Mouse (Mus musculus) large intestine, adult 2 months (tissue): ENCODE results near the gene Spry1. TPM values are rescaled to one million over a fixed set of nuclear protein-coding genes. Genes with fewer than 3 reads are reported as not detected.

Experiments
- DNase-seq: peaks from one replicate; pipeline ENCODE4 v3.0.0-alpha.2; 2012; ENCODE audit warnings: low read depth, low spot score
- WGBS: fragments of 180-500 bp; shearing (Covaris S2); methylation state at CpG from one replicate; pipeline ENCODE4 v1.1.7; 2018; 5-methylcytosine and 5-hydroxymethylcytosine counted together
- polyA plus RNA-seq: library from polyadenylated mRNA; depleted of rRNA; stranded (reverse); fragments of >200 nt; gene quantifications from 2 replicates; pipeline ENCODE4 v1.2.3, GENCODE M21; 2012; rRNA removed

Gene Spry1
- polyA plus RNA-seq, 1 experiment, result 13.8 TPM

DNA sequence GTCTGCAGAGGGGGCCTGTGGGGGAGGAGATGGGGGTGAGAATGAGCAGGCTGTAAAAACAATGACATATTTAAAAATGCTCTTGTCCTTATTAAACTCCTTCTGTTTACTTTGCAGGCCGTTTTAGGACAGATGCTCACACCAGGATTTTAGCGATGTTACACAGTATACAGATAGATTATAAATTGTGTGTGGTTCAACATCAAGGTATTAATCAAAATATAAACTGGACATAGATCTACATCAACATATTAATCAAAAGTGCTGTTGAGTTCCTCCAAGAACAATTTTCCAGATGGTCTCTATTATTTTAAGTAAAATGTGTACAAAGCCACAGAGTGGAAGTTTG is 27.3 kb downstream of the Spry1 start:
- 15% methylated on average over 2 of the region's 2 CpGs for WGBS
- DNase-seq, result no peak

DNA sequence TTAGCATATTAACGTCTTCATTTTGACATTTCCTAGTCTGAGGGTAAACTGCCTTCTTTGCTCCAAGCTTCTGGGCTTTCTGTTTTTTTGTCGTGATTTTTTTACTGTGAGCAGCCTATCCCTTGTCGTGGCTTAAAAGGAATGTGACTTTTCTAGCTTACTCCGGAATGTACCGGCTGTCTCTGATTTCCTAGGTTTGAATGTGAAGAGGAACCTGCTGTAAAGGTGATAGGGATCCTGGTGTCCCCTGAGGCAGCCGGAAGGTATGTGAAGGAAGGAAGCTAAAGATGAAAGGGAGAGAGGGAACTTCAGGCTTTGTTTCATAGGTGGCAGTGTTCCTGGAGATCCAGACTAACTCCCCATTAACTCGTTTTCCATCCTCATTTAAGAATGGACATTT is 28.0 kb downstream of the Spry1 start:
- 45% methylated on average over 7 of the region's 7 CpGs for WGBS
- no peak for DNase-seq

DNA sequence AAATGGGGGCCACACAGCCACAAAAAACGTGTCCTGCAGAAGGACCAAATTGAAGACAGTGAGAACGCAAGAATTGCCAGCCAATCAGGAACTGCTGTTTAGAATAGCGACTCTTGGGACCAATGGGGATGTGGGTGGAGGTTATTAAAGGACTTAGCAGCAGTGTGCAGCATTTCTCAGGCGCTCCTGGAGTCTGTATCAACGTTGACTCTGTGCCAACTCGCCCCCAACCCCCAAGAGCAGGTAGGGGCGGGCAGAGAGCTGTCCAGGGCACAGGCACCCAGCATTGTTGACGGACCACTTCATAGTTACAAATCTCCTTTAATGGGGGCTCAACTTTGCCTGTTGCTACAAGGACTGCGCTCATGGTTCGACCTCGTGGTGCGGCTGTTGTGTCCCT is 28.9 kb downstream of the Spry1 start:
- 93% methylated on average over 12 of the region's 12 CpGs for WGBS
- DNase-seq, result no peak

DNA sequence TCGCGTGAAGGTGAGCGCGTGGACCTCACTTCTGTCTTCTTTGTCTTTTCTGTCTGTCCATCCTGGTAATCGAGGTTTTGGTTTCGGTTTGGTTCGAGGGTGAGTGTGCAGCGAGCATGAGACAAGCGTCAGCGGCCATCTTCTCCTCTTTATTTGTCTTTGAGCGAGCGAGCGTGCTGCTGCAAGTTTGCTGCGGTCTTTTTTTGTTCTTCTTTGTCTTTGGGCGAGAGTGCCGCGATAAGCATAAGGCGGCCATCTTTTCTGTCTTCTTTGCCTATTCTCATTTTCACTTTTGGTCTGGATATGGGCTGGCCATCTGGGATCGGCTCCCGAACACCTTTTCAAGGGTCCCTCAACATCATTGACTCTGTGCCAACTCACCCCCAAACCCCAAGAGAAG is 29.4 kb downstream of the Spry1 start:
- no peak for DNase-seq
- 97% methylated on average over 20 of the region's 20 CpGs for WGBS

DNA sequence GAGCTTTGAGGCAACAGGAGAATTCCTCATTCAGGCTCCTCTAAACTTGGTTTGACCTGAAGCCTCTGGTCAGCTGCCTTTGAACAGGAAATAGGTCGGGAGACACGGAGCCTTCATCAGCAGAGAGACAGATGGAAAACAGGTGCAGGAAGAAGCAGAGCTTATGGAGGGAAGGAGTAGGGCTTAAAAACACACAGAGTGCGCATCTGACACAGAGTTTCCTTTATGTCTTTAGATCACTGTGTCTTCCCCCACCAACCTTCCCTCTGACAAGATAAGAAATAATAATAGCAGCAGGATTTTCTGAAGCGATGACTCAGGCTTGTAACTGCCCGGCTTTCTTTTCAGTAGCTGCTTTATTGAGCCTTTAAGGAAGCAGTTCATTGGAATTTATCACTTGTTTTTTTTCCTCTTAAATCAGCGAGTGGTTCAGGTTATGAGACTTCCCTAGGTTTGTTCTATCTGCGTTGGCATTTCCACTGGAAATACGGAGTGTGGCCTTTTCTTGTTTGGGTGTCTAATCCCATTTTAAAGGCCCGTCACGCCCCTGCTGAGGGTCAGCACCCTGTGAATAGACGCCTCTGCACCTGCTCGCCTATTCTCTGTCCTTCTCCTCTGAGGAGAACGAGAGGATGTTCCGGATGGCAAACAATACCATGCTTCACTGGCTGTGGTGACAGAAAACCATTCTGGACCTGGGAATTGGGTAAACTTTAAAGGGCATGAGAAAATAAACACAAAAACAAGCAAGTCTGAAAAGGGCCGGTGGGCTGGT is 32.7 kb downstream of the Spry1 start:
- WGBS, result 25% methylated on average over 15 of the region's 15 CpGs
- no peak for DNase-seq

DNA sequence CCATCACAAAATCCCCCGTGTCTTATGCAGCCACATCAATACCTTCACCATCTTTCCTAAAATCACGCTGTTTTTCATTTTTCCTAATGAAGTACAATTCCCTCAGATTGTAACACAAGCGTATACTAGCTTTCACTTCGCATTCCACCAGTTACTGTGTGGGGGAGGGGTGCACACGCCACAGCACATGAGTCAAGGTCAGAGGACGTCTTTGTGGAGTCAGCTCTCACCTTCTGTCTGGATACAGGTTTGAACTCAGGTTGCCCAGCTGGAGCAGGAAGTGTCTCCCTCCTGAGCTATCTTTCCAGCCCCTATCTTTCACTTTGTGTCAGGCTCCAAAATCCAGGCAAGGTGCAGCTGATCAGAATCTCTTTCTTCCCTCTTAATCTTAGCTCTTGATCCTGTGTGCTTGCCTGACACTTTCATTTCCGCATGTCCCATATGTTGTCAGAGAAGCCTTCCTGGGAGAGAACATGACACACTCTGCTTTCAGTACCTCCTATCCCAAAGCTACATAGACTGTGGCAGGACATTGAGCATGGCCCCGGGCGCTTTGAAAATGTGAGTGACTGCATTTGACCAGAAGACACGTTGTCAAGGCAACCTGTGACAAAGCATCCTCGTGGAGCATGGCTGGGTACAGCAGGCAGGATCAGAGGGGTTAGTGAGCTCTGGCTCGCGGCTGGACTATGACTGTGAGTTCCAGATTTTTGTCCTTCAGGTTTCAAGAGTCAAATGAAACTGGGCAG is 33.9 kb downstream of the Spry1 start:
- WGBS, result 59% methylated on average over 13 of the region's 13 CpGs
- no peak for DNase-seq

DNA sequence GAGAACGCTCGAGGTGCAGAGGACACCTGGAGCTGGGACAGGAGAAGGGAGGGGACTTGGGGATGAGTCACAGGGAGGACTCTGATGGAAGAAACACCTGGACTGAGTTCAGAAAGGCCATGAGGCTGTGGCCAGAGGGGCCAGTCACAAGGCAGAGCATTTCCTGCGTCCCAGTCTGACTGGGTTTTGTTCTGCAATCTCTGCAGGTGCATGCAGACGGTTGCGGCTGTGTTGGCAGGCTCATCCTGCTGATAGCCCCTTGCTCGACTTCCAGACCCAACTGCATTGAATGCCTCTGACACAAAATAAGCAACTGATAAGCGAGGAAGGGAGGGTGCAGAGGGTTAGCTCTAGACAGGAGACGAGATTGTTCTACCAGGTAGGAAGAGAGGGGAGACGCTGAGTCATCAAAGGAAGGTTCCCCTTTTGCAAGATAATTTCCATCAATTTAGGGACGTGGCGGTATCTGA is 35.3 kb downstream of the Spry1 start:
- 73% methylated on average over 11 of the region's 11 CpGs for WGBS
- DNase-seq, result no peak

DNA sequence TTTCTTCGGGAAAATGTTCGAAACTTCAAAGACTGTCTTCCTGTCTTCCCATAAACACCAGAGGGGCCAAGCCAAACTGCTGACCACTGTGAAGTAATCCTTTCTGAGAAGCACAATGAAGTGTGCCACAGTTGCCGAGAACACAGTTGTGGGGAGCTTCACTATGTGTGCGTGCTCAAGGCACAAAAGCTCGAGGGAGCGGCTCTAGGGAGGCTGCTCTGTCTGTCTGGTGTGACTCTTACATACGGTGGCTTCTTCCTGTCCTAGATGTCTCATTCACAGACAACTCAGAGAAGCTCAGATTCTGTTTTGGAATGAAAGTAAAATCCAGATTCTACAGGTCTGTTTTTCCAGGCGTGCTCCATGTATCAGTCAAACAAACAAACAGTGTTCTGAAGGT is 36.5 kb downstream of the Spry1 start:
- WGBS, result 85% methylated on average over 8 of the region's 8 CpGs

DNA sequence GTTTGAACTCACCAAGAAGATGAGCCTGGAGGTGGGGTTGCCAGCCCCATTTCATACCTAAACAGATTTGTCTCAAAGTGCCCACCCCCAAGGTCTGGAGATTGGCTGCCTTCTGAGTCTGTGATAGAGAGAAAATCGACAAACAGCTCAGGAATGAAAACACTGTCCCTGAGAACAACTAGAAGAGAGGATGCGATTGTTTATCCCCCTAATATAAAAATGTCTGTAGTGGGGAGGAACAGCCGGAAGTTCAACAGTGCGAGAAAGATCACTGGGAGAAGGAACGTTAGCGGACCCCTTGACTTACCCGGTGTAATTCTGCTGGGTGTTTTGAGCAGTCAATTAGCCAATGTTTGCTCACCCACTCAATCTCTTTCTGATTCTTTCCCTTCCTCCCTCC is 46.5 kb downstream of the Spry1 start:
- WGBS, result 60% methylated on average over 7 of the region's 7 CpGs
- DNase-seq, result no peak

More for the DNA sequence above, 36.5 kb downstream of the Spry1 start:
- DNase-seq, result no peak

DNA sequence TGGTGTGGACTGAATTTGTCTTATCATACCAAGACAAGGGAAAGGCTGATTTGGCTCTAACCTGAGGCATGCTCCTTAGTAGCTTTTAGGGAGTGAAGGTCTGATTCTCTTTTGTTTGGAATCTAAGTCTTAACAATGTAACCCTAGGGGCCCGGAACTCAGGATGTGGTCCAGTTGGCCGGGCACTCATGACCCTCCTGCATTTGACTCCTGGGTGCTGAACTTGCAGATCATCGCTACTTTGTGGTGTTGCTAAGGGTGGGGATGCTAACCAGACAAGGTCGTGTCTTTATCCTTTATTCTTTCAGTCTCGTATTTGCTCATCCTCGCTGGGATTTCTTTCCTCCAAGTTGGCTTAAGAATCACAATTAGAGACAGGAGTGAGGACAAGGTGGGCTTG is 47.0 kb downstream of the Spry1 start:
- no peak for DNase-seq
- WGBS, result 36% methylated on average over 6 of the region's 6 CpGs

DNA sequence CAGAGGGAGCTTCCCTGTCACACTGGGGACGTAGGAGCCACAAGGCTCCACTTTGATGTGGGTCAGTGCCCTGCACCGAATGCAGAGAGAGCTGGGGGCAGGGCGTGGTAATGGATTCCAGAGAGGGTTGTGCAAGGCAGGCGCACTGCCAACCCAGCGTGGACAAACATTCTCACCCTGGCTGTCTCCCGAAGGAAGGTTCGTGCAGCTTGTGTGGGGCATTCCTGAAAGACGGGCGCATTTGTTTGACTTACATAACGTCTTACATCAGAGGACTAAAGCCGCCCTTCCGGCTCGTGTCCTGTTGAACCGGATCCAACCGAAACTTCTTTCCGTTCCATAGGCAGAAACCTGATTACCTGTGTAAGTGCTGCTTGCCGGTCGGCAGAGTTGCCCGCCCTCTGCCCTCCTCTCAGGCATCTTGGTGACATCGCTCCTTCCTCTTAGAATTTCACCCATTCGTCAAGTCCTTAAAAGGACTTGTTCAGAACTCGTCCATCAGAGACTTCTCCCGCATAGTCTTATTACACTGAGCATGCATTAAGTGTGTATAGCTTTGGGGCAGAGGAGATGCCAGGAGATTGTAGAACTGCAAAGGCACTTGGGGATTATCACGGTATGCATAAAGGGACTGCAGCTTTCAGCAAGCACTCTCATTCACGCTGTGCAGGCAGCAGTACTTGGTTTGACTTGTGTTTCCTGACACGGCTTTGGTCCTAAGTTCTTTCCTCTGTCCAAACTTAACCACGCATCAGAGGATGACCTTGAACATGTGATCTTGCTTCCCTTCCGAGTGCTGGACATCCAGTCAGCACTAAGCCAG is 47.6 kb downstream of the Spry1 start:
- DNase-seq, result peak; percentile 56
- WGBS, result 23% methylated on average over 28 of the region's 28 CpGs

DNA sequence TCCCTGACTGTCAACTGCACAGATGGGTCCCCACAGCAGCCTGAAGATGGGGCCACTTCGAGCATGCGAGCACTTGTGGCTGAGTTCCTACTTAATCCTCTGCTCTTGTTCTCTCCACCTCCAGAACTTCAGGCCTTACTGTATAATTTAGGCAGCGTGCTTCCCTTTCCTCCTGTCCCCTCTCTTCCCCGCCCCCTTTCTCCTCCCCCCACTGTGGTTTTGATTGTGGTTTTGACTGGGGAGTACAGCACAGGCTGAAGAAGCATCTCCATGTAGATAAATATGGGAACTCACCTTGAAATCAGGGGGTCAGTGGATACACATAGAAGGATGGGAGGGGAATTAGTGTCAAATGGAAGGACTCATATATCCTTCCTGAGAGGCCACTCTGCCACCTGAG is 53.2 kb downstream of the Spry1 start:
- 78% methylated on average over 4 of the region's 4 CpGs for WGBS
- DNase-seq, result no peak

DNA sequence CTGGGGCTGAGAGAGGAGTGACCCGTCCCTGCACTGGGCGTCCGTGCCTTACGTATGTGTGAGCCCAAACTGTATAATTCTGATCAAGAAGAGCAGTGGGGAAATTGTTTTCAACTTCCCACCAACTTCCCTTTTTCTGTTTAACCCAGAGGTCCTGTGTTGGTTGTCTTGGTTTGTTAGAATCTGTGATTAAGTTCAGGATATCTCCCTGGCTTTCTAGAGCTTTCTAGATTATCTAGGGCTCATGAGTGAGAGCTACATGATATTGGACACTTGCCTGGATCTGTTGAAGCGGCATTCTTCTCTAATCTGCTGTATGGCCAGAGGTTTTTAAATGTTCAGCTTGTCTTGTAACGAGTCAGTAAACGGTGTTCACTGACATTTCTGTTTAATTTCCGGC is 53.8 kb downstream of the Spry1 start:
- WGBS, result 78% methylated on average over 8 of the region's 8 CpGs
- DNase-seq, result no peak

Other genes starting within 250 kb of the Spry1 start
- 2.2 and 2.7 TPM in 2 replicates for gene Spata5, start 220.1 kb upstream of the Spry1 start, polyA plus RNA-seq
- gene Nudt6, start 219.7 kb upstream of the Spry1 start, polyA plus RNA-seq, result 8.3 and 10.6 TPM in 2 replicates
- gene Gm5148, start 84.5 kb downstream of the Spry1 start, polyA plus RNA-seq, result 1.1 and 1.6 TPM in 2 replicates